Mouse (Mus musculus): ENCODE data around the gene Gm5580. TPM values are rescaled to one million over a fixed set of nuclear protein-coding genes. Genes with fewer than 3 reads are reported as not detected.
A peak's percentile ranks its signal among the peaks of the same experiment; 100 is the strongest.
"Not testable (repeated sequence)": the region's sequence is repeated elsewhere in the genome, so short reads cannot be mapped to it uniquely, and the experiment has no call there.

Gm5580 gene
- polyA plus RNA-seq, 1 experiment from 2014 or later, result 0.55 TPM

DNA sequence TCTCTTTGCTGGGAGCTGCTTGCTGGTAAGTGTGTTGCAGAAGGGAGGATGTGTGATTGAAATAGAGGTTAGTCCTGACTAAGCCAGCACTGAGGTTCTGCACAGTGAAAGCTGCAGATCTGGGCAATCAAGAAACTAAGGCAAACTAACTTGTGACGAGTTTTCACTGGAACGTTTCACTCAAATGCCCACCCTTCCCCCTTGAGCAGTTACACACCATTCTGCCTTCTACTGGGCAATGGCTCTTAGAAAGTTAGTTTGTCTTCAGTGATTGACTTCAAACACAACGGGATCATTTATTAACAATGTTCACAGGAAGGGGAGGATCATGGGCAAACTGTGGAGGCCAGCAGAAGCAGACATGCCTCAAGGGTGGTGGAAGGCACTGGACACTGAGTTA, 4.0 kb downstream of the Gm5580 start:
- peak; percentile 46 for ATAC-seq (replicated peaks; ENCODE audit: low FRiP score, low read depth)
- Histone ChIP-seq H3K4me3 (replicated peaks; ENCODE audit: low read depth, low read length) (no peak overlapping the region), H3K27me3 (ENCODE audit: insufficient read depth, low read length) (no peaks in the 10 kb centered on the region), H3K9me3 (replicated peaks; ENCODE audit: low read length) (no peaks in the 10 kb centered on the region), H3K4me1 (replicated peaks; ENCODE audit: insufficient read depth, low read length) (no peaks in the 10 kb centered on the region), H3K27ac (no peak overlapping the region), H3K36me3 (ENCODE audit: insufficient read depth, low read length) (no peaks in the 10 kb centered on the region), H3K9ac (ENCODE audit: low read depth, low read length) (no peak overlapping the region), H3K4me2 (ENCODE audit: low read length) (no peak overlapping the region)
- no peak for TF ChIP-seq CTCF (IDR thresholded peaks at IDR 0.05; ENCODE audit: low read depth)
- 47% methylated on average over 3 of the region's 3 CpGs for WGBS
- peak; percentile 29 for DNase-seq (ENCODE audit: low spot score)

DNA sequence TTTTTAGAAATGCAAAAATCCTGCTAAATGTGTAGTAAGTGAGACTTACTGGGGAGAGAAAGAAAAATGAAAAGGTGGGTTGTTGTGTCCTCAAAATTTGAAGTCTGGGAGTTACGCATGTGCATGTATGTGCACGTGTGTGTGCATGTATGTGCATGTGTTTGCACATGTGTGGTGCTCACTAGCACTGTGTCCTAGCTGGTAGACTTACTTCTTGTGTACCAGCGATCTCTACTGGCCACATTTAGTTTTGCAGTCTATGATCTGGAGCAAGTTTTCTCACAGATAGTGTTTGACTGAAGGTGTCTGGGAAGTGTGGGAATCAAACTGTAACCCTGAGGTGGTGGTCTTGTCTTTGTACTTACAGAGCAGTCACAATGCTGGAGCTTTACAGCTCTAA, 18.9 kb downstream of the Gm5580 start:
- H3K36me3 ChIP-seq (ENCODE audit: insufficient read depth, low read length), result no peaks in the 10 kb centered on the region
- no peak for ATAC-seq (replicated peaks; ENCODE audit: low FRiP score, low read depth)
- no peaks in the 10 kb centered on the region for H3K4me1 ChIP-seq (replicated peaks; ENCODE audit: insufficient read depth, low read length)
- no peaks in the 10 kb centered on the region for H3K27me3 ChIP-seq (ENCODE audit: insufficient read depth, low read length)
- H3K9me3 ChIP-seq (replicated peaks; ENCODE audit: low read length), result no peaks in the 10 kb centered on the region
- no peak overlapping the region for H3K4me3 ChIP-seq (replicated peaks; ENCODE audit: low read depth, low read length)
- peak; percentile 58 for DNase-seq (ENCODE audit: low spot score)
- H3K4me2 ChIP-seq (ENCODE audit: low read length), result no peak overlapping the region
- H3K27ac ChIP-seq, result no peak overlapping the region
- WGBS, result 29% methylated on average over 3 of the region's 3 CpGs
- no peak overlapping the region for H3K9ac ChIP-seq (ENCODE audit: low read depth, low read length)
- TF ChIP-seq CTCF (IDR thresholded peaks at IDR 0.05; ENCODE audit: low read depth), result peak; percentile 78

DNA sequence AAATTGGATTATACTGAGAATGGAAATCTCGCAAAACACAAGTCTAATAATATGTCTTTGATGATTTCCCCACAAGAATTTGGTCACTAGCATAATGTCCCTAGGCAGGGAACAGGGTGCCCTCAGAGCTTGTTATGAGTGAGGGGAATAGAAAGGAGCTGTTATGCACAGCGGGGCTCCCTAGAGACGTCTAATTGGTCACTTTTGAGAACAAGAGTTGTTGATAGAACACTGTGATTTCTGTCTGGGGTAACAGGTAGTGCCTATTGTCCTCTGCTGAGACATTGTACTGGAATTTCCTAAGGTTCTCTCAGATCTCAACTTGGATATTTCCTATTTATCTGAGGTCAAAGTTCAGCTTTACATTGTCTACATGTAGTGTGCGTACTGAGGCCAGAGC, 33.2 kb downstream of the Gm5580 start, which contains the start of gene Olfr215:
TSS of gene Olfr215 (minus strand) at position 101 of the 400 bp plus-strand sequence.
- no peak within 1 kb of the TSS for H3K27ac ChIP-seq
- H3K4me3 ChIP-seq (replicated peaks; ENCODE audit: low read depth, low read length), result no peak within 1 kb of the TSS
- no peak within 1 kb of the TSS for H3K4me2 ChIP-seq (ENCODE audit: low read length)
- no peaks in the 10 kb centered on the region for H3K9me3 ChIP-seq (replicated peaks; ENCODE audit: low read length)
- TF ChIP-seq CTCF (IDR thresholded peaks at IDR 0.05; ENCODE audit: low read depth), result no peak
- no peaks in the 10 kb centered on the region for H3K36me3 ChIP-seq (ENCODE audit: insufficient read depth, low read length)
- no peak within 1 kb of the TSS for H3K9ac ChIP-seq (ENCODE audit: low read depth, low read length)
- no peaks in the 10 kb centered on the region for H3K27me3 ChIP-seq (ENCODE audit: insufficient read depth, low read length)
- ATAC-seq (replicated peaks; ENCODE audit: low FRiP score, low read depth) (no peak), DNase-seq (ENCODE audit: low spot score) (no peak)
- 79% methylated on average over 4 of the region's 4 CpGs for WGBS
- no peaks in the 10 kb centered on the region for H3K4me1 ChIP-seq (replicated peaks; ENCODE audit: insufficient read depth, low read length)

DNA sequence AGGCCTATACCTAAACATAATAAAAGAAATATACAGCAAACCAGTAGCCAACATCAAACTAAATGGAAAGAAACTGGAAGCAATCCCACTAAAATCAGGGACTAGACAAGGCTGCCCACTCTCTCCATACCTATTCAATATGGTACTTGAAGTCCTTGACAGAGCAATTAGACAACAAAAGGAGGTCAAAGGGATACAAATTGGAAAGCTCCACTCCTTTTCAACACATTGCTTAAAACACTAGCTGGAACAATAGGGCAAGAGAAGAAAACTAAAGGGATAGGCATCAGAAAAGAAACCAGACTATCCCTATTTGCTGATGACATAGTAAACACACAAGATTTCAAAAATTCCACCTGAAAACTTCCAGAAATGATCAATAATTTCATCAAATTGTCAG, 50.0 kb downstream of the Gm5580 start:
- not testable (repeated sequence) for H3K9ac ChIP-seq (ENCODE audit: low read depth, low read length); H3K27me3 ChIP-seq (ENCODE audit: insufficient read depth, low read length); H3K4me3 ChIP-seq (replicated peaks; ENCODE audit: low read depth, low read length); H3K4me1 ChIP-seq (replicated peaks; ENCODE audit: insufficient read depth, low read length); DNase-seq (ENCODE audit: low spot score); H3K27ac ChIP-seq; H3K4me2 ChIP-seq (ENCODE audit: low read length); H3K36me3 ChIP-seq (ENCODE audit: insufficient read depth, low read length); ATAC-seq (replicated peaks; ENCODE audit: low FRiP score, low read depth); H3K9me3 ChIP-seq (replicated peaks; ENCODE audit: low read length)

Other genes with a start within 250 kb of the Gm5580 start
- 36.3 and 37.2 TPM in 2 replicates for gene March8, start 213.1 kb upstream of the Gm5580 start, polyA plus RNA-seq (2015; fragmentation: Nextera tagmentation; extraction: Ambion mirVana)
- gene Alox5, start 90.0 kb upstream of the Gm5580 start, polyA plus RNA-seq (2015; fragmentation: Nextera tagmentation; extraction: Ambion mirVana), result 0.46 and 0.56 TPM in 2 replicates
- not detected in 2 replicates for gene Olfr211, start 62.0 kb upstream of the Gm5580 start, polyA plus RNA-seq (2015; fragmentation: Nextera tagmentation; extraction: Ambion mirVana)
- gene Olfr212, start 44.6 kb upstream of the Gm5580 start, polyA plus RNA-seq (2015; fragmentation: Nextera tagmentation; extraction: Ambion mirVana), result 0.04 TPM in 1 of 2 replicates, not detected in the other
- not detected in 2 replicates for gene Olfr213, start 12.7 kb upstream of the Gm5580 start, polyA plus RNA-seq (2015; fragmentation: Nextera tagmentation; extraction: Ambion mirVana)
- not detected in 2 replicates for gene Olfr214, start 3.1 kb downstream of the Gm5580 start, polyA plus RNA-seq (2015; fragmentation: Nextera tagmentation; extraction: Ambion mirVana)
- gene Olfr215, start 33.1 kb downstream of the Gm5580 start, polyA plus RNA-seq (2015; fragmentation: Nextera tagmentation; extraction: Ambion mirVana), result not detected in 2 replicates
- gene Zfp422, start 77.9 kb downstream of the Gm5580 start, polyA plus RNA-seq (2015; fragmentation: Nextera tagmentation; extraction: Ambion mirVana), result 142 and 148 TPM in 2 replicates
- 35.6 and 36.8 TPM in 2 replicates for gene Depp1, start 99.5 kb downstream of the Gm5580 start, polyA plus RNA-seq (2015; fragmentation: Nextera tagmentation; extraction: Ambion mirVana)
- 2.9 and 3.6 TPM in 2 replicates for gene Rassf4, start 122.8 kb downstream of the Gm5580 start, polyA plus RNA-seq (2015; fragmentation: Nextera tagmentation; extraction: Ambion mirVana)
- gene Tmem72, start 165.8 kb downstream of the Gm5580 start, polyA plus RNA-seq (2015; fragmentation: Nextera tagmentation; extraction: Ambion mirVana), result 23.5 and 26.5 TPM in 2 replicates